Mouse (Mus musculus): ENCODE data around the gene Fam219a.

DNA sequence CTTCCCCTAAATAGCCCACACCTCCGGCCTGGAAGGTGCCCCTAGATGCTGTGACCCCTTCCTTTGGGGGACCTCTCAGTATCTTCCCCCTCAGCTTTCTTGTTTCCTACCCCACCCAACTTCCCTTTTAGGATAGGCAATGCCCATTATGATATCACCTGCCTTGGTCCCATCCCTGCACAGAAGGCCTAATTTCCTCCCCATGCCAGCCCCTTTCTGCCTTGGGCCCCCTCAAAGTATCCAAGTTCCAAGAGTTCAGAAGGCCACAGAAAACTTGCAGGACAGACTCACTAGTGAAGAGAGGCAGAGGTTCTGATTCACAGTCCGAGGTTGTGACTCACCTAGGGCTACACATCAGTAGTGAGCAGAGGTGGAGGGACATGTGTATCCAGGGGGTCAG, 52.1 kb downstream of the Fam219a start, which contains the start of gene 1110017D15Rik:
- TF ChIP-seq CTCF (IDR thresholded peaks at IDR 0.05; ENCODE audit: low read depth, low read length) (no peak), GATA1 (IDR thresholded peaks at IDR 0.05; ENCODE audit: borderline replicate concordance, low read length) (no peak), GATA2 (IDR thresholded peaks at IDR 0.05; ENCODE audit: borderline replicate concordance, low read depth, low read length) (no peak), TAL1 (conservative IDR thresholded peaks at IDR 0.05; ENCODE audit: low read depth, low read length) (no peak)
